Mouse (Mus musculus) neural tube, embryonic 10.5 days (tissue): ENCODE measurements at regions not wholly inside any gene's neighbourhood (a gene's known extent, or its start where the extent isn't known, plus 50 kb on each side); places are given as distances from the start of the nearest gene placed in this dataset.
A peak's percentile ranks its signal among the peaks of the same experiment; 100 is the strongest.
"Not testable (repeated sequence)": the region's sequence is repeated elsewhere in the genome, so short reads cannot be mapped to it uniquely, and the experiment has no call there.

Experiments
- DNase-seq: peaks from one replicate; pipeline ENCODE4 v3.0.0-alpha.2; 2017; ENCODE audit warnings: low spot score; ENCODE audit errors: extremely low spot score

- no peak for DNase-seq
Observed at GRCm38 (mm10) chr8:112427721-112428389, 142.0 kb upstream of the Cntnap4 start.

GRCm38 (mm10) chr8:112411968-112412367, 157.9 kb upstream of the Cntnap4 start:
- no peak for DNase-seq

GRCm38 (mm10) chr8:112411213-112411612, 158.6 kb upstream of the Cntnap4 start:
- DNase-seq: peak; percentile 55

- no peak for DNase-seq
Observed at GRCm38 (mm10) chr8:112408211-112408735, 161.6 kb upstream of the Cntnap4 start.

- peak; percentile 29 for DNase-seq
Observed at GRCm38 (mm10) chr8:112404087-112404486, 165.8 kb upstream of the Cntnap4 start.

GRCm38 (mm10) chr8:112397438-112397837, 172.4 kb upstream of the Cntnap4 start:
- DNase-seq: no peak

- no peak for DNase-seq
Observed at GRCm38 (mm10) chr8:112390108-112390507, 179.7 kb upstream of the Cntnap4 start.

GRCm38 (mm10) chr8:112348323-112348722, 221.5 kb upstream of the Cntnap4 start:
- no peak for DNase-seq

GRCm38 (mm10) chr8:112333171-112333570, 236.7 kb upstream of the Cntnap4 start:
- peak; percentile 36 for DNase-seq

GRCm38 (mm10) chr8:112332021-112332420, 237.8 kb upstream of the Cntnap4 start:
- no peak for DNase-seq

- DNase-seq: no peak
Observed at GRCm38 (mm10) chr8:112309816-112310215, 260.0 kb upstream of the Cntnap4 start.

- no peak for DNase-seq
Observed at GRCm38 (mm10) chr8:112308354-112308753, 261.5 kb upstream of the Cntnap4 start.

- no peak for DNase-seq
Observed at GRCm38 (mm10) chr8:112297021-112297420, 272.8 kb upstream of the Cntnap4 start.

GRCm38 (mm10) chr8:112283316-112283715, 268.5 kb upstream of the Gm6793 start:
- DNase-seq: no peak

- no peak for DNase-seq
Observed at GRCm38 (mm10) chr8:112269598-112269997, 254.8 kb upstream of the Gm6793 start.

- no peak for DNase-seq
Observed at GRCm38 (mm10) chr8:112269214-112269566, 254.4 kb upstream of the Gm6793 start.

- DNase-seq: no peak
Observed at GRCm38 (mm10) chr8:112268544-112269213, 253.8 kb upstream of the Gm6793 start.

- DNase-seq: no peak
Observed at GRCm38 (mm10) chr8:112257922-112258475, 243.2 kb upstream of the Gm6793 start.

- DNase-seq: no peak
Observed at GRCm38 (mm10) chr8:112257311-112257894, 242.6 kb upstream of the Gm6793 start.

- DNase-seq: not testable (repeated sequence)
Observed at GRCm38 (mm10) chr8:112246629-112247028, 231.8 kb upstream of the Gm6793 start.

- DNase-seq: no peak
Observed at GRCm38 (mm10) chr8:112238681-112239080, 223.8 kb upstream of the Gm6793 start.

- not testable (repeated sequence) for DNase-seq
Observed at GRCm38 (mm10) chr8:112236751-112237150, 221.9 kb upstream of the Gm6793 start.
